10 mouse cellular contexts compared by ENCODE assay signal in genomic region chr11:65745707-65746333, GRCm38 (mm10). TPM values are rescaled to one million over a fixed set of nuclear protein-coding genes. Genes with fewer than 3 reads are reported as not detected.
DNase-seq lines count a peak whose midpoint lies in the region; ATAC-seq lines count a peak whose summit lies in the region.
"Had no signal": no experiment of that assay in that cellular context is flagged by ENCODE, and none has a peak within 500 bp of the region (broad histone marks: within the 10 kb centered on the region; RNA-seq: fewer than 3 reads in every experiment).

No protein-coding gene starts in this region.

- WGBS in forebrain, embryonic 14.5 days: 75% methylated on average over 8 of the region's 8 CpGs
- 83% methylated on average over 8 of the region's 8 CpGs for WGBS in forebrain, embryonic 12.5 days

- H3K9ac ChIP-seq in forebrain, embryonic 14.5 days (ENCODE audit: low read length): no peak overlapping the region
- no peak overlapping the region for H3K9ac ChIP-seq in forebrain, embryonic 12.5 days

- H3K36me3 ChIP-seq in forebrain, embryonic 14.5 days (ENCODE audit: control insufficient read depth, insufficient read depth, low read length): no peaks in the 10 kb centered on the region
- H3K36me3 ChIP-seq in forebrain, embryonic 12.5 days (replicated peaks): no peaks in the 10 kb centered on the region

- peak; percentile 67; the same call in 1 of the 2 replicates for ATAC-seq in forebrain, embryonic 14.5 days
- no peak for ATAC-seq in forebrain, embryonic 12.5 days (ENCODE audit: low FRiP score)

- H3K27ac ChIP-seq in forebrain, embryonic 14.5 days (ENCODE audit: low read depth, low read length): no peak overlapping the region; the same call in 1 of the 2 replicates
- no peak overlapping the region for H3K27ac ChIP-seq in forebrain, embryonic 12.5 days
- H3K27ac ChIP-seq: gastrocnemius, adult 2 months had no signal

- H3K4me3 ChIP-seq in forebrain, embryonic 14.5 days (ENCODE audit: low read depth, low read length): no peak overlapping the region
- no peak overlapping the region for H3K4me3 ChIP-seq in forebrain, embryonic 12.5 days (replicated peaks)
- H3K4me3 ChIP-seq: gastrocnemius, adult 2 months had no signal

- H3K9me3 ChIP-seq in forebrain, embryonic 14.5 days (replicated peaks; ENCODE audit: control insufficient read depth, low read length): no peaks in the 10 kb centered on the region
- no peaks in the 10 kb centered on the region for H3K9me3 ChIP-seq in forebrain, embryonic 12.5 days

- H3K4me2 ChIP-seq in forebrain, embryonic 14.5 days (ENCODE audit: low read length): no peak overlapping the region
- H3K4me2 ChIP-seq in forebrain, embryonic 12.5 days: no peak overlapping the region

- intact Hi-C loops in left cerebral cortex, postnatal 25 days (cut with DNase I): no loop called here

- peak; percentile 81 for DNase-seq in forebrain, embryonic 14.5 days (ENCODE audit: low spot score)
- peak; percentile 19 for DNase-seq in Muller cell, postnatal 12 days (ENCODE audit: inconsistent ontology term)
- peak; percentile 73 to 80 for DNase-seq in frontal cortex, adult 2 months (ENCODE audit: extremely low spot score in 1 of 2, low spot score in 1 of 2)
- DNase-seq in left cerebral cortex, postnatal 25 days (ENCODE audit: low spot score in 2 of 2): peak; percentile 74 to 88
- DNase-seq in testis, postnatal 10 days (ENCODE audit: low spot score): no peak
- no peak for DNase-seq in heart, adult 8-10 months (ENCODE audit: low spot score)
- DNase-seq in heart, adult 18-20 months: no peak
- DNase-seq: gastrocnemius, adult 2 months had no signal

- no peaks in the 10 kb centered on the region for H3K27me3 ChIP-seq in forebrain, embryonic 14.5 days (replicated peaks; ENCODE audit: control insufficient read depth, insufficient read depth, low read length)
- no peaks in the 10 kb centered on the region for H3K27me3 ChIP-seq in forebrain, embryonic 12.5 days
- H3K27me3 ChIP-seq: CH12.LX had no signal

- H3K4me1 ChIP-seq in forebrain, embryonic 14.5 days (ENCODE audit: control insufficient read depth, insufficient read depth, low read length): peaks cover 7% of the 10 kb centered on the region
- H3K4me1 ChIP-seq in forebrain, embryonic 12.5 days: peaks cover 6% of the 10 kb centered on the region

RNA-seq across cellular contexts. Expression of gene Map2k4, which starts 42.3 kb away (rescaled TPM):
- polyA plus RNA-seq in forebrain, embryonic 14.5 days (2014; fragmentation: Nextera tagmentation; extraction: Ambion mirVana): 85.2 and 96.7 TPM in 2 replicates
- 66.0 and 67.0 TPM in 2 replicates for polyA plus RNA-seq in forebrain, embryonic 12.5 days (2016; fragmentation: Nextera tagmentation; extraction: Ambion mirVana)
- 115 and 125 TPM in 2 replicates for polyA plus RNA-seq in frontal cortex, adult 2 months (2012; rRNA removed)
- 100 to 1,000 TPM; 192 to 196 TPM for total RNA-seq in left cerebral cortex, postnatal 25 days (2021)
- 10 to 100 TPM; 41.7 to 47.0 (median 44.6) TPM for total RNA-seq in heart, adult 8-10 months (2022)
- total RNA-seq in heart, adult 18-20 months (2021): 10 to 100 TPM; 42.1 to 43.9 TPM

Comparison
In these comparisons a context has a peak if more than half of its experiments do, and no peak if none do; other contexts are left out.
1. DNase-seq: peak in forebrain, embryonic 14.5 days (single experiment), Muller cell, postnatal 12 days (single experiment), frontal cortex, adult 2 months (2 of 2) and left cerebral cortex, postnatal 25 days (2 of 2); none in testis, postnatal 10 days (single experiment), heart, adult 8-10 months (single experiment) and heart, adult 18-20 months (0 of 2).
2. RNA of gene Map2k4, which starts 42.3 kb away (total RNA-seq): 192 to 196 TPM in left cerebral cortex, postnatal 25 days; 41.7 to 47.0 TPM in heart, adult 8-10 months and 42.1 to 43.9 TPM in heart, adult 18-20 months; every median in the first group is over 4 times any median in the second.